Mouse (Mus musculus) spleen, adult 2 months (tissue): Measurements from ENCODE around the gene Ubl4b.

ENCODE experiments used
- CTCF ChIP-seq: fragments of 200-500 bp; IDR thresholded peaks from 2 replicates; pipeline ENCODE4 v1.5.1; 2011; ENCODE audit warnings: mild to moderate bottlenecking, inconsistent platforms; ENCODE audit not compliant: insufficient read depth, insufficient read length, insufficient replicate concordance; ENCODE audit errors: extremely low read depth
- POLR2A ChIP-seq: fragments of 200-500 bp; IDR thresholded peaks from 2 replicates; pipeline ENCODE4 v1.6.1; 2011; ENCODE audit warnings: low read depth, low read length, inconsistent platforms

DNA sequence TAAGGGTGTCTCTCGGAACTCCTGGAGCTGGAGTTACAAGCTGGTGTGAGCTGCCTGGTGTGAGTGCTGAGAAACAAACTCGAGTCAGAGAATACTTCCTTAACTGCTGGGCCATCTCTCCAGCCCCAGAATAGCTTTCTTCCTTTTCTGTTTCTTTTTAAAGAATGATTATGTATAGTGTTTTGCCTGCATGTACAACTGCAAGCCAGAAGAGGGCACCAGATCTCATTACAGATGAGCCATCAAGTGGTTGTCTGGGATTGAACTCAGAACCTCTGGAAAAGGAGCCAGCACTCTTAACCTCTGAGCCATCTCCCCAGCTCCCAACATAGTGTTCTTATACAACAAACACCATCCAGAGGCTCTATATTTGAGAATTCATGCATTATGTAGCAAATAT lies 16.3 kb upstream of the Ubl4b start:
- no peak for TF ChIP-seq POLR2A
- TF ChIP-seq CTCF = no peak
